Mouse (Mus musculus) megakaryocyte progenitor cell, adult 5-6 weeks (primary cell): Measurements from ENCODE around the gene Iqschfp. TPM values are rescaled to one million over a fixed set of nuclear protein-coding genes. Genes with fewer than 3 reads are reported as not detected.
"Not testable (repeated sequence)": the region's sequence is repeated elsewhere in the genome, so short reads cannot be mapped to it uniquely, and the experiment has no call there.

Experiments
- ATAC-seq: replicated peaks from 2 replicates; pipeline ENCODE4 v1.8.0; 2016; ENCODE audit warnings: mild to moderate bottlenecking, moderate TSS enrichment, inconsistent platforms; ENCODE audit not compliant: poor library complexity
- total RNA-seq, 2 experiments: library from RNA; stranded (forward) in 1 of 2; stranded (reverse) in 1 of 2; fragments of 157-497, 149-512 nt in 1 of 2; fragments of 200-1000 nt in 1 of 2; gene quantifications; 2 replicates each; pipeline versions ENCODE4 v1.2.3 to v1.2.4; 2015 to 2017

The Iqschfp gene
- total RNA-seq, 2 experiments from 2014 or later, result not detected

GRCm38 (mm10) chr3:68064731-68065130, 172.7 kb downstream of the Iqschfp start, which contains the start of gene Schip1:
Gene Schip1, plus strand, starts transcription at chr3:68064802.
- ATAC-seq, result peak; percentile 46; the same call in 1 of the 2 replicates

GRCm38 (mm10) chr3:68071395-68072386, 179.7 kb downstream of the Iqschfp start:
- ATAC-seq, result 0 out of 2 replicates have a peak, but pooled peaks have one; percentile 20

- no peak for ATAC-seq
Observed at GRCm38 (mm10) chr3:68077406-68077805, 185.4 kb downstream of the Iqschfp start.

GRCm38 (mm10) chr3:68085024-68085423, 193.0 kb downstream of the Iqschfp start:
- no peak for ATAC-seq

- ATAC-seq, result no peak
Observed at GRCm38 (mm10) chr3:68092108-68092507, 200.1 kb downstream of the Iqschfp start.

GRCm38 (mm10) chr3:68096724-68097431, 204.8 kb downstream of the Iqschfp start:
- ATAC-seq, result no peak

GRCm38 (mm10) chr3:68099561-68099960, 207.5 kb downstream of the Iqschfp start:
- ATAC-seq, result not testable (repeated sequence)

GRCm38 (mm10) chr3:68101343-68101742, 209.3 kb downstream of the Iqschfp start:
- ATAC-seq, result no peak

GRCm38 (mm10) chr3:68105081-68105685, 213.2 kb downstream of the Iqschfp start:
- no peak for ATAC-seq

GRCm38 (mm10) chr3:68121338-68121737, 229.3 kb downstream of the Iqschfp start:
- ATAC-seq, result no peak

GRCm38 (mm10) chr3:68126284-68126856, 234.3 kb downstream of the Iqschfp start:
- no peak for ATAC-seq

GRCm38 (mm10) chr3:68130386-68130785, 238.4 kb downstream of the Iqschfp start:
- ATAC-seq, result no peak

- no peak for ATAC-seq
Observed at GRCm38 (mm10) chr3:68138833-68139627, 247.0 kb downstream of the Iqschfp start.

GRCm38 (mm10) chr3:68150688-68151087, 258.7 kb downstream of the Iqschfp start:
- no peak for ATAC-seq

GRCm38 (mm10) chr3:68160175-68160574, 268.1 kb downstream of the Iqschfp start:
- ATAC-seq, result no peak; the same call in 1 of the 2 replicates

- peak; percentile 99 for ATAC-seq
Observed at GRCm38 (mm10) chr3:68160760-68161159, 268.7 kb downstream of the Iqschfp start.

GRCm38 (mm10) chr3:68178248-68178647, 286.2 kb downstream of the Iqschfp start:
- ATAC-seq, result no peak

GRCm38 (mm10) chr3:68187471-68187870, 295.4 kb downstream of the Iqschfp start:
- 0 out of 2 replicates have a peak, but pooled peaks have one; percentile 37 for ATAC-seq

GRCm38 (mm10) chr3:68189100-68189499, 297.1 kb downstream of the Iqschfp start:
- no peak for ATAC-seq

GRCm38 (mm10) chr3:68196933-68197332, 304.9 kb downstream of the Iqschfp start:
- no peak for ATAC-seq
